Mouse (Mus musculus): ENCODE measurements around the gene Il20rb. TPM values are rescaled to one million over a fixed set of nuclear protein-coding genes. Genes with fewer than 3 reads are reported as not detected.

The Il20rb gene
- polyA plus RNA-seq, 1 experiment from 2014 or later: 0.76 TPM

DNA sequence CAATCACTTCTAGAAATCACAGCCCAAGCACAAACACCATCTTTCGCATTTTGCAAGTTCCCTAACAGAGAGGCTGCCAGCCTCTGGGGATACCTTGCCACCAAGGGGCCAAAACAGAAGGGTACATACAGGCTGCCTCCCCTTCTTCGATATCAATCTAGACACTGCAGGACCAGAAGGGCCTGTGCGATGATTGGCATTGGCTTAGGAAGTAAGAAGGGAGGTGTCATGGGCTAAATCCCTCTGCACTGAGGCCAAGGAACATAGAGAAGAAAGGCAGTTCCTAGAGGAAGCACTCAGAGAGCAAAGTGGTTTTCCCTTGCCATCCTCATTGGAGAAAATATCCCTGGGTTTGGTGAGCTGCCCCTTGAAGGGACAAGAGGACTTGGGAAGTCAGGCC lies 16.9 kb downstream of the Il20rb start:
- no peak for ATAC-seq (ENCODE audit: low FRiP score, low read depth)
- Histone ChIP-seq H3K9ac (no peak overlapping the region), H3K36me3 (peaks cover 13% of the 10 kb centered on the region; the same call in 1 of the 2 replicates), H3K27ac (no peak overlapping the region), H3K27me3 (replicated peaks) (no peaks in the 10 kb centered on the region), H3K4me1 (no peaks in the 10 kb centered on the region; the same call in 1 of the 2 replicates), H3K4me2 (replicated peaks) (no peak overlapping the region), H3K9me3 (no peaks in the 10 kb centered on the region), H3K4me3 (no peak overlapping the region)
- 91% methylated on average over 3 of the region's 3 CpGs for WGBS

DNA sequence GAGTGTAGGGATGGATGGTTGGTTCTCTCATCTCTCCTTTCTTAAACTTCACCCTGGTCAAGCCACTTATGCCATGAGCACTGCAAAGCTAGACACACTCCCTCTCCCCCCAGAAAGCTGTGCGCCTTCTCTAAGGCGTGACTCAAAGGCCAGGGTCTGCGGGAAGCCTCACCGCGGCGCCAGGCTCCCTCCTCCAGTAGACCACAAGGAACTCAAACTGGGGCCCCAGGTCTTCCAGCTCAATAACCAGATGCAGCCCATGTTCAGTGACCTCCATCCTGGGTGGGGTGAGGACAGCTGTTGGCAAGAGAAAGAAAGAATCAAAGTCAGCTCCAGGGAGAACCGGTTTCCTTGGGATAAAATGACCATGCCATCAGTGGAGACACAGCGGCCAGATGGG lies 18.4 kb downstream of the Il20rb start:
- no peak overlapping the region for H3K27ac ChIP-seq
- H3K4me2 ChIP-seq (replicated peaks): no peak overlapping the region
- no peak overlapping the region for H3K9ac ChIP-seq
- no peaks in the 10 kb centered on the region; the same call in 1 of the 2 replicates for H3K4me1 ChIP-seq
- no peaks in the 10 kb centered on the region for H3K9me3 ChIP-seq
- H3K36me3 ChIP-seq: peaks cover 13% of the 10 kb centered on the region; the same call in 1 of the 2 replicates
- WGBS: 96% methylated on average over 8 of the region's 8 CpGs
- no peaks in the 10 kb centered on the region for H3K27me3 ChIP-seq (replicated peaks)
- H3K4me3 ChIP-seq: no peak overlapping the region
- no peak for ATAC-seq (ENCODE audit: low FRiP score, low read depth)

DNA sequence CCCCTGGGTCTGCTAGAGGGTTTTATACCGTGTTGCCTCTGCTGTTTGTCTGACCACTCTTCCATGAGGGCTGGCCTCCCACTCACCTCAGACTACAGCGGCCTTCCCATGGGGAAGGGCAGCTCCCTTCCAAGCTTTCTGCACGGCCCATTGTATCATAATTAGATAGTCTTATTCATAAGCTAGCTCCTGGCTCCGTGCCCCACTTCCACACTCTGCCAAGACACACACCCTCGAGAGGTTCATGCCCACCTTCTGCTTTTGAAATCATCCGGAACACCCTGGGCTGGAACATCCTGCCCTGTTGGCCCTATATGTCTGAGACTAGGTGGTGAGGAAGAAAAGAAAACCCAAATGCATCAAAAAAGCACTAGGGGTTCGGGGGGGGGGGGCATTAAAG lies 18.9 kb downstream of the Il20rb start:
- Histone ChIP-seq H3K4me3 (no peak overlapping the region), H3K36me3 (peaks cover 13% of the 10 kb centered on the region; the same call in 1 of the 2 replicates), H3K9me3 (no peaks in the 10 kb centered on the region), H3K27ac (no peak overlapping the region), H3K27me3 (replicated peaks) (no peaks in the 10 kb centered on the region), H3K4me1 (no peaks in the 10 kb centered on the region; the same call in 1 of the 2 replicates), H3K9ac (no peak overlapping the region), H3K4me2 (replicated peaks) (no peak overlapping the region)
- ATAC-seq (ENCODE audit: low FRiP score, low read depth): no peak
- WGBS: 87% methylated on average over 7 of the region's 7 CpGs

DNA sequence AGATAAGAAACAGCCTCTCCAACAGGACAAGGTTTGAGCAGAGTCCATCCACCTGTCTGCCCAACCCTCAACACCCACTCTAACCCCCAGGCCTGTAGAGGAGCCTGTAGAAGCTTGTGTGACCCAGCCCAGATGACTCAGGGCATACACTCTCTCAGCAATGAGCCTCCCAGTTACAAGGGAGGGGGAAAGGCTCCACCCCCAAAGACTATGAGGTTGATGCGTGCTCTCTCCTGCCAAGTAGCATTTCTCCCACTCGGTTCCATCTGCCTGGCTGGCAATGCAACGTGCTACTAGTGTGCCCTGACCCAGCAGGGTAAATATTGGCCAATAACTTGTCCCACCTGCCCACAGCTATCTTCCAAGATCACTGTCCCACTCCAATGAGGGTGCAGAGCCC lies 19.8 kb downstream of the Il20rb start:
- no peak overlapping the region for H3K27ac ChIP-seq
- no peaks in the 10 kb centered on the region for H3K9me3 ChIP-seq
- peaks cover 13% of the 10 kb centered on the region; the same call in 1 of the 2 replicates for H3K36me3 ChIP-seq
- H3K4me2 ChIP-seq (replicated peaks): no peak overlapping the region
- ATAC-seq (ENCODE audit: low FRiP score, low read depth): no peak
- H3K9ac ChIP-seq: no peak overlapping the region
- no peak overlapping the region for H3K4me3 ChIP-seq
- H3K4me1 ChIP-seq: no peaks in the 10 kb centered on the region; the same call in 1 of the 2 replicates
- whole genome bisulfite sequencing: 94% methylated on average over 3 of the region's 3 CpGs
- no peaks in the 10 kb centered on the region for H3K27me3 ChIP-seq (replicated peaks)

DNA sequence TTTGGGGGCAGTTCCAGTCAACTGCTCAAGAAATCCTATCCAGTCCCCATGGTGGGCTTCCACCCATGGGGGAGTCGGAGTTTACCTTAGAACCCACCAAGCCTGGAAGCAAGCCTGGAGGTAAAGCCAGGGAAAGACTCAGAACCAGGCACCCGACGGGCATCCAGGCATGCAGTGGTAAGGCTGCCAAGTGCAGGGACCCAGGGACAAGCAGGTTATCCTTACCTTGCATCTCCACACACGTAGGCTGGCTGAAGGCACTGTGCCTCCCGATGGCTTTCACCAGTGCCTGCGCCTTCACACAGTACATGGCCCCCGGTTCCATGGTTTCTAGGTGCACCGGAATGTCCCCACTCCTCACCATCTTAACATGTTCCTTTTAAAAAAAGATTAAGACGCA lies 20.6 kb downstream of the Il20rb start:
- Histone ChIP-seq H3K27ac (no peak overlapping the region), H3K9ac (no peak overlapping the region), H3K4me1 (no peaks in the 10 kb centered on the region; the same call in 1 of the 2 replicates), H3K4me3 (no peak overlapping the region), H3K9me3 (no peaks in the 10 kb centered on the region), H3K4me2 (replicated peaks) (no peak overlapping the region), H3K36me3 (peaks cover 13% of the 10 kb centered on the region; the same call in 1 of the 2 replicates), H3K27me3 (replicated peaks) (no peaks in the 10 kb centered on the region)
- WGBS: 94% methylated on average over 9 of the region's 9 CpGs
- ATAC-seq (ENCODE audit: low FRiP score, low read depth): no peak

DNA sequence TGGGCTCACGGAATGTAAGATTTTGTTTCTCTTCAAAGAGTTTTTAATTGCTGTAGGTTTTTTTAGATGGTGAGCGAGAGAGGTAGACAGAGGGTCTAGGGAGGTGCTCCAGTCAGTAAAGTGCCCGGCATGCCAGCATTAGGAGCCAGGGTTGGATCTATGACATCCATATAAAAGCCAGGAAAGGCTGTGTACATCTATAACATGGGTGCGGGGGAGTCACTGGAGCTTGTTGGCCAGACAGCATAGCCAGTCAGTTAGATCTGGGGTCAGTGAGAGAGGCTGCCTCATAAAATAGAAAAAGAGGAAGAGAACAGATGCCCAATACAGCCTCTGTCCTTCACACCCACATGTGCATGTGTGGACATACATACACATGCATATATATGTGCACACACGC lies 21.2 kb downstream of the Il20rb start:
- 90% methylated on average over 5 of the region's 5 CpGs for WGBS
- H3K27ac ChIP-seq: no peak overlapping the region

DNA sequence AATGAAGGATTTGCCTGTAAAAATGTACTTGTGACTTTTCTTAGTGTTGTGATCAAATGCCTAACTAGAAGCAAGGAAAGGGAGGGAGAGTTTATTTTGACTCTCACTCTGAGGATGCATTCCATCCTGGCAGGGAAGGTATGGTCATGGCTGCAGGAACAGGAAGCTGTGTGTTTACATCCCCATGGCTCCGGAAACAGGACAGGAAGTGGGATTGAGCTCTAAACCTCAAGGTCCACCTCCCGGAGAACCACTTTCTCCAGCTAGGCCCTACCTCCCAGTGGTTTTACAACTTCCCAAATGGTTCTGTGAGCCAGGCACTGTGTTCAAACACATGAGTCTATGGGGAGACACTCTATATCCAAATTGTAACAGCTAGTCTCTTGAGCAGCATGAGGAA lies 22.8 kb downstream of the Il20rb start:
- Histone ChIP-seq H3K9ac (no peak overlapping the region), H3K36me3 (peaks cover 22% of the 10 kb centered on the region), H3K27me3 (replicated peaks) (no peaks in the 10 kb centered on the region), H3K4me2 (replicated peaks) (no peak overlapping the region), H3K4me1 (no peaks in the 10 kb centered on the region; the same call in 1 of the 2 replicates), H3K9me3 (no peaks in the 10 kb centered on the region), H3K4me3 (no peak overlapping the region), H3K27ac (no peak overlapping the region)
- no peak for ATAC-seq (ENCODE audit: low FRiP score, low read depth)
- WGBS: 82% methylated on average over 2 of the region's 2 CpGs

More for the DNA sequence above, 21.2 kb downstream of the Il20rb start:
- Histone ChIP-seq H3K36me3 (peaks cover 15% of the 10 kb centered on the region; the same call in 1 of the 2 replicates), H3K4me3 (no peak overlapping the region), H3K9me3 (no peaks in the 10 kb centered on the region), H3K9ac (no peak overlapping the region), H3K27me3 (replicated peaks) (no peaks in the 10 kb centered on the region), H3K4me1 (no peaks in the 10 kb centered on the region; the same call in 1 of the 2 replicates), H3K4me2 (replicated peaks) (no peak overlapping the region)
- ATAC-seq (ENCODE audit: low FRiP score, low read depth): no peak

DNA sequence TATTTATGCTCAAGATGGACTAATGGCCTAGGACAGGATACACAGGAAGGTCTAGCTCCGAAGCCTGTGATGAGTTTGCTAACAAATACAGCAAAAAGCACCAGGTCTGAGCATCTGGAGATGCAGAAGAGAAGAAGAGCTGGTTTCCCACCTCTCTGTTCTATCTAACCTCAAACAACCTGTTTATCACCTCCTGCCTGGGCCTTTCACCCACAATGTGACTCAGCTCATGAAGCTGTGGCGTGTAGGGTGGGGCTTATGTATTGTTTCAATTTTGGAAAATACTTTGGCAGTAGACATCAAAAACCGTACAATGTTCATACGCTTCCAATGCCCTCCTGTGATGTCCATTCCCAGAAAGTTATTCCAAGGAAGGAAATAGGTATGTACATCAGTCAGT lies 24.5 kb downstream of the Il20rb start:
- no peaks in the 10 kb centered on the region for H3K27me3 ChIP-seq (replicated peaks)
- no peaks in the 10 kb centered on the region for H3K4me1 ChIP-seq
- no peak overlapping the region for H3K4me2 ChIP-seq (replicated peaks)
- no peak overlapping the region for H3K27ac ChIP-seq
- ATAC-seq (ENCODE audit: low FRiP score, low read depth): no peak
- no peak overlapping the region for H3K9ac ChIP-seq
- WGBS: 90% methylated on average over 4 of the region's 4 CpGs
- H3K4me3 ChIP-seq: no peak overlapping the region
- H3K9me3 ChIP-seq: no peaks in the 10 kb centered on the region
- peaks cover 26% of the 10 kb centered on the region for H3K36me3 ChIP-seq

DNA sequence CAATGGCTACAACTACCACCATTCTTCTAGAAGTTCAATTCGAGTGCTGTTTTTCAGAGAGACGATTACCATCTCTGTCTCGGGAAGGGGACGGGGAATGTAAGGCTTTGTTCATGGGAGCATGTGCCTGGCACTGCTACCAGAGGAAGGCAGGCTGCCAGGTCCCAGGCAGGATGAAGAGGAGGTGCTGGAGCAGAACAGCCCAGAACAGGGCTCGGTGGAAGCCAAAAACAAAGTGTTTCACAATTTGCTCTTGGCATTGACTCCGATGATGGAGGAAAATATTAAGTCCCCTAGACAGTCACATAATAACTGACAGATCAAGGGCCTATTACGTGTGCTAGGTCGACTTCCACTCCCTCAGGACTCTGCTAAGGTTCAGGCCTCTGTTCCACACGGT lies 24.9 kb downstream of the Il20rb start:
- Histone ChIP-seq H3K9me3 (no peaks in the 10 kb centered on the region), H3K4me3 (no peak overlapping the region), H3K4me1 (no peaks in the 10 kb centered on the region), H3K4me2 (replicated peaks) (no peak overlapping the region), H3K27ac (no peak overlapping the region), H3K9ac (no peak overlapping the region), H3K36me3 (peaks cover 26% of the 10 kb centered on the region), H3K27me3 (replicated peaks) (no peaks in the 10 kb centered on the region)
- 84% methylated on average over 9 of the region's 9 CpGs for WGBS
- ATAC-seq (ENCODE audit: low FRiP score, low read depth): no peak

DNA sequence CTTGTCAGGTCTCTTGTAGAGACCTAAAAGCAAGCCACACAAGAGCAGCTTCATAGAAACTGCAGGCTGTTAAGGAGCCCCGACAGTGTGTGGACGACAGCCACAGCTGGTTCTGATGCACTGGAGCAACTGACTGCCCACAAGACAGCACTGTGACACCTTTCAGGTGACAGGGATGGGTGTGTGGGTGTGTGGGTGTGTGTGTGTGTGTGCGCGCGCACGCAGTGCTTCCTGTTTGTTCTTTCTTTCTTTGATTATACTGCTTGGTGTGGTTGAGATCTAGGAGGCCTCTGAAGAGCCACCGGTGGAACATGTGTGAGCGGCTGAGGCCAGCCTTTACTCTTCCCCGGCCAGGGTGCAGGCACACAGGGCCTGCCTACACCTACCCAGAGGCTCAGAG lies 26.4 kb downstream of the Il20rb start:
- Histone ChIP-seq H3K36me3 (peaks cover 19% of the 10 kb centered on the region), H3K9me3 (no peaks in the 10 kb centered on the region), H3K9ac (no peak overlapping the region), H3K27ac (no peak overlapping the region), H3K4me3 (no peak overlapping the region), H3K4me1 (no peaks in the 10 kb centered on the region), H3K27me3 (replicated peaks) (no peaks in the 10 kb centered on the region), H3K4me2 (replicated peaks) (no peak overlapping the region)
- ATAC-seq (ENCODE audit: low FRiP score, low read depth): no peak
- 93% methylated on average over 9 of the region's 9 CpGs for WGBS

DNA sequence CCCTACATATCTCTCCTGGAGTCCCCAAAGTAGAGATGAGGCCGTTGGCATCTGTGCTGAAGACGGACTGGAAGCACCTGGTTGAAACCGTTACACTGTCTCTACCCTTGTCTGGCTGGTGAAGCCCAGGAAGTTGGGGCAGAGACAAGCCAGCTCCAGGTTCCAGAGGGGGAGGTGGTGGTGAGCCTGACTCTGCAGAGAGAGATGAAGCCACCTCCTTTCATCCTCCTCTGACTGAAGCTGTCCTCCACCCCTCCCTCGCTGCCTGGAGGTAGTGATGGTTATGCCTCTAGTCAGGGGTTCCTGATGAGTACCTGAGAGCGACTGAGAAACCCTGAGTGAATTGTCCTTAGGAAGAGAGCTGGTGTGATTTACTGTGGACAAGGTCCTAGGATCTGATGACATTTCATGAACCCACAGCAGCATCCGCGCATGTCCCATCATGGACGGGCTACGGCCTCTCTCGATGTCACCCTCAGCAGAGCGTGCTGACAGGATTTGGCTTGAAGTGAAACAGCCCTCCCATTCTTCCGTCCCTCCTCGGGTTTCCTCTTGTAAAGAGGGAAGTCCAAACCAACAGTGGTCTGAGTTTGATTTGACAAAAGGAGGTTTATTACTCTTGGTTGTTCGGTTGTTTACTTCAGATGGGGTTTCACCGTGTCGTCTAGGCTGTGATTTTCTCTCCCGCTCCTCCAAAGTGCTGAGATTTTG lies 28.5 kb downstream of the Il20rb start:
- Histone ChIP-seq H3K9me3 (no peaks in the 10 kb centered on the region), H3K4me1 (no peaks in the 10 kb centered on the region), H3K4me3 (no peak overlapping the region), H3K27ac (no peak overlapping the region), H3K27me3 (replicated peaks) (no peaks in the 10 kb centered on the region), H3K9ac (no peak overlapping the region), H3K4me2 (replicated peaks) (no peak overlapping the region), H3K36me3 (peaks cover 19% of the 10 kb centered on the region)
- no peak for ATAC-seq (ENCODE audit: low FRiP score, low read depth)
- WGBS: 79% methylated on average over 17 of the region's 17 CpGs

DNA sequence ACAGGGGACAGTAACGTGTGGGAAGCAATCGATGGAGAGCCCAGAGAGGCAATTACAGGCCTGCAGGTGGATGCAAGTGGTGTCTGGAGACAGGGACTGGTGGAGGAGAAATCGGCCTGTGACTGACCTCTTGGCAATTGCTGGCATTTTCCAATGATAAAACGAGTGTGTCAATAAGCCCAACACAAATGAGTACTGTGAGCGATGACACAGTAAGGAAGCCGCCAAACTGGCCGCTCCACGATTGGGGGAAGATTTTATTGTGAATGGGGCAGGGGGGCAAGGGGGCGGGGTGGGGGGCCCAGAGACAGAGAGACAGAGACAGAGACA lies 32.0 kb downstream of the Il20rb start:
- peak overlapping the region; percentile 54 for H3K4me2 ChIP-seq (replicated peaks)
- H3K27me3 ChIP-seq (replicated peaks): no peaks in the 10 kb centered on the region
- WGBS: 21% methylated on average over 9 of the region's 9 CpGs
- peak overlapping the region; percentile 12 for H3K4me3 ChIP-seq
- 0 out of 2 replicates have a peak overlapping the region, but pooled peaks have one; percentile 4 for H3K9ac ChIP-seq
- no peak for ATAC-seq (ENCODE audit: low FRiP score, low read depth)
- H3K9me3 ChIP-seq: no peaks in the 10 kb centered on the region
- no peaks in the 10 kb centered on the region for H3K4me1 ChIP-seq
- H3K27ac ChIP-seq: no peak overlapping the region
- H3K36me3 ChIP-seq: peaks cover 12% of the 10 kb centered on the region
